Mouse (Mus musculus) adrenal gland, adult 2 months (tissue): ENCODE data around the gene Smbd1. TPM values are rescaled to one million over a fixed set of nuclear protein-coding genes. Genes with fewer than 3 reads are reported as not detected.

Source experiments
- DNase-seq: peaks from one replicate; pipeline ENCODE4 v3.0.0; 2021
- polyA plus RNA-seq: library from polyadenylated mRNA; depleted of rRNA; stranded (reverse); fragments of >200 nt; gene quantifications from 2 replicates; pipeline ENCODE4 v1.2.3, GENCODE M21; 2012; rRNA removed
- total RNA-seq, 2 experiments: library from RNA; stranded (reverse); gene quantifications; 2 replicates each; pipeline ENCODE4 v1.2.3; 2021

The Smbd1 gene
- total and polyA plus RNA-seq, 3 experiments: not detected

- DNase-seq: no peak
These were observed 3.1 kb upstream of the Smbd1 start for GRCm38 (mm10) chr16:32813362-32813761.

GRCm38 (mm10) chr16:32812888-32813361 lies 2.6 kb upstream of the Smbd1 start:
- DNase-seq: peak; percentile 77

- DNase-seq: no peak
These were observed 2.7 kb downstream of the Smbd1 start for GRCm38 (mm10) chr16:32807408-32808185.

GRCm38 (mm10) chr16:32805151-32805550 lies 5.1 kb downstream of the Smbd1 start:
- DNase-seq: no peak

GRCm38 (mm10) chr16:32803901-32804300 lies 6.4 kb downstream of the Smbd1 start:
- DNase-seq: no peak

- peak; percentile 78 for DNase-seq
These were observed 6.9 kb downstream of the Smbd1 start for GRCm38 (mm10) chr16:32803252-32803853.

- DNase-seq: no peak
These were observed 12.9 kb downstream of the Smbd1 start, which contains the start of gene Muc20 for GRCm38 (mm10) chr16:32797426-32797689. Muc20 (minus strand) TSS chr16:32797435.

- no peak for DNase-seq
These were observed 13.4 kb downstream of the Smbd1 start for GRCm38 (mm10) chr16:32796676-32797425.

- no peak for DNase-seq
These were observed 15.1 kb downstream of the Smbd1 start for GRCm38 (mm10) chr16:32795177-32795576.

- no peak for DNase-seq
These were observed 20.2 kb downstream of the Smbd1 start for GRCm38 (mm10) chr16:32790056-32790455.

- DNase-seq: no peak
These were observed 25.4 kb downstream of the Smbd1 start for GRCm38 (mm10) chr16:32784840-32785239.

- no peak for DNase-seq
These were observed 26.8 kb downstream of the Smbd1 start for GRCm38 (mm10) chr16:32783324-32784062.

- no peak for DNase-seq
These were observed 31.3 kb downstream of the Smbd1 start for GRCm38 (mm10) chr16:32778956-32779355.

- DNase-seq: no peak
These were observed 33.6 kb downstream of the Smbd1 start for GRCm38 (mm10) chr16:32776676-32777075.

- no peak for DNase-seq
These were observed 43.4 kb downstream of the Smbd1 start for GRCm38 (mm10) chr16:32766904-32767303.

GRCm38 (mm10) chr16:32764961-32765360 lies 45.3 kb downstream of the Smbd1 start:
- DNase-seq: no peak

GRCm38 (mm10) chr16:32764550-32764949 lies 45.7 kb downstream of the Smbd1 start:
- DNase-seq: no peak

Other genes with a start within 250 kb of the Smbd1 start
- 10 to 100 TPM; 25.5 to 62.9 TPM for gene Tfrc, start 201.6 kb downstream of the Smbd1 start, total RNA-seq
- gene Tfrc, start 201.6 kb downstream of the Smbd1 start, polyA plus RNA-seq: 0.99 and 1.2 TPM in 2 replicates
- gene Tnk2, start 166.6 kb downstream of the Smbd1 start, total RNA-seq: 10 to 100 TPM; 26.5 to 47.4 TPM
- gene Tnk2, start 166.6 kb downstream of the Smbd1 start, polyA plus RNA-seq: 100 and 110 TPM in 2 replicates
- not detected for gene Muc4, start 74.6 kb downstream of the Smbd1 start, total RNA-seq
- gene Muc4, start 74.6 kb downstream of the Smbd1 start, polyA plus RNA-seq: not detected in 2 replicates
- gene Muc20, start 13.0 kb downstream of the Smbd1 start, total RNA-seq: under 1 TPM; 0.20 to 0.24 TPM
- gene Muc20, start 13.0 kb downstream of the Smbd1 start, polyA plus RNA-seq: not detected in 2 replicates
- 100 to 1,000 TPM; 102 to 133 TPM for gene Fyttd1, start 67.0 kb upstream of the Smbd1 start, total RNA-seq
- 2.7 and 2.9 TPM in 2 replicates for gene Fyttd1, start 67.0 kb upstream of the Smbd1 start, polyA plus RNA-seq
- gene Rubcn, start 67.3 kb upstream of the Smbd1 start, total RNA-seq: 10 to 100 TPM; 23.7 to 32.4 TPM
- gene Rubcn, start 67.3 kb upstream of the Smbd1 start, polyA plus RNA-seq: 31.1 TPM in 2 replicates
- gene Lrch3, start 103.6 kb upstream of the Smbd1 start, total RNA-seq: 10 to 100 TPM; 31.3 to 37.6 TPM
- gene Lrch3, start 103.6 kb upstream of the Smbd1 start, polyA plus RNA-seq: 14.9 and 17.8 TPM in 2 replicates
- gene Iqcg, start 245.7 kb upstream of the Smbd1 start, total RNA-seq: 1 to 10 TPM; 1.8 to 2.0 TPM
- 0.01 and 0.06 TPM in 2 replicates for gene Iqcg, start 245.7 kb upstream of the Smbd1 start, polyA plus RNA-seq
- 100 to 1,000 TPM; 378 to 722 TPM for gene Rpl35a, start 246.0 kb upstream of the Smbd1 start, total RNA-seq
- 23.8 and 26.0 TPM in 2 replicates for gene Rpl35a, start 246.0 kb upstream of the Smbd1 start, polyA plus RNA-seq